Mouse (Mus musculus) central nervous system, embryonic 18 days (tissue): ENCODE data around the gene Zic1. TPM values are rescaled to one million over a fixed set of nuclear protein-coding genes. Genes with fewer than 3 reads are reported as not detected.

Source experiments
- polyA plus RNA-seq: library from polyadenylated mRNA; depleted of rRNA; stranded (reverse); fragments of >200 nt; gene quantifications from 2 replicates; pipeline ENCODE4 v1.2.3, GENCODE M21; 2012; rRNA removed

The Zic1 gene
- 148 and 208 TPM in 2 replicates for polyA plus RNA-seq

GRCm38 (mm10) chr9:91365664-91366063, at the start of gene Zic1:
Gene Zic1, minus strand, starts transcription at chr9:91365810.

GRCm38 (mm10) chr9:91361856-91362601, 3.6 kb downstream of the Zic1 start, which contains the start of gene Zic4:
Gene Zic4, plus strand, starts transcription at chr9:91362413.

Other genes with a start within 250 kb of the Zic1 start
- 27.2 and 52.0 TPM in 2 replicates for gene Zic4, start 3.4 kb downstream of the Zic1 start, polyA plus RNA-seq